Mouse (Mus musculus) midbrain, embryonic 16.5 days (tissue): ENCODE measurements around the gene Fam126a. TPM values are rescaled to one million over a fixed set of nuclear protein-coding genes. Genes with fewer than 3 reads are reported as not detected.
A peak's percentile ranks its signal among the peaks of the same experiment; 100 is the strongest.

Experiments
- ATAC-seq: fragments of 200-750 bp; cut with Nextera tagmentation; 2 replicates; pipeline ENCODE4 v1.8.0; 2017; ENCODE audit warnings: moderate TSS enrichment
- H3K27ac ChIP-seq: fragments of 300-500 bp; sonication (generic); 2 replicates; pipeline ENCODE4 v1.5.1; 2014; ENCODE audit warnings: mild to moderate bottlenecking, low read length, mixed read lengths
- H3K27me3 ChIP-seq: fragments of 300-500 bp; sonication (generic); 2 replicates; pipeline ENCODE4 v1.6.1; 2014; ENCODE audit warnings: low read depth, low read length, mixed read lengths; ENCODE audit not compliant: control insufficient read depth, insufficient read depth
- H3K36me3 ChIP-seq: fragments of 300-500 bp; sonication (generic); 2 replicates; pipeline ENCODE4 v1.6.1; 2014; ENCODE audit warnings: mild to moderate bottlenecking, low read length, moderate library complexity, mixed read lengths; ENCODE audit not compliant: control insufficient read depth, insufficient read depth
- H3K4me1 ChIP-seq: fragments of 300-500 bp; sonication (generic); 2 replicates; pipeline ENCODE4 v1.6.1; 2014; ENCODE audit warnings: mild to moderate bottlenecking, low read length, mixed read lengths; ENCODE audit not compliant: control insufficient read depth, insufficient read depth
- H3K4me2 ChIP-seq: fragments of 300-500 bp; sonication (generic); 2 replicates; pipeline ENCODE4 v1.6.1; 2014; ENCODE audit warnings: mild to moderate bottlenecking, low read length, mixed read lengths
- H3K4me3 ChIP-seq: fragments of 300-500 bp; sonication (generic); 2 replicates; pipeline ENCODE4 v1.5.1; 2014; ENCODE audit warnings: low read depth, mild to moderate bottlenecking, low read length, moderate library complexity, mixed read lengths
- H3K9ac ChIP-seq: fragments of 300-500 bp; sonication (generic); 2 replicates; pipeline ENCODE4 v1.6.1; 2014; ENCODE audit warnings: low read depth, low read length, mixed read lengths
- H3K9me3 ChIP-seq: fragments of 300-500 bp; sonication (generic); replicated peaks from 2 replicates; pipeline ENCODE4 v1.6.1; 2014; ENCODE audit warnings: mild to moderate bottlenecking, low read length, mixed read lengths; ENCODE audit not compliant: control insufficient read depth, poor library complexity, severe bottlenecking
- WGBS: fragments of 180-500 bp; shearing (Covaris S2); extraction: QIAGEN DNeasy Blood & Tissue Kit; methylation state at CpG from one replicate; pipeline ENCODE4 v1.1.7; 2014; 5-methylcytosine and 5-hydroxymethylcytosine counted together
- polyA plus RNA-seq: library from polyadenylated mRNA; unstranded; fragments of >200 nt; fragmentation: Nextera tagmentation; extraction: Ambion mirVana; gene quantifications from 2 replicates; pipeline ENCODE4 v1.2.1, GENCODE M21; 2015

The Fam126a gene
- polyA plus RNA-seq, 1 experiment from 2014 or later, result 29.8 TPM

DNA sequence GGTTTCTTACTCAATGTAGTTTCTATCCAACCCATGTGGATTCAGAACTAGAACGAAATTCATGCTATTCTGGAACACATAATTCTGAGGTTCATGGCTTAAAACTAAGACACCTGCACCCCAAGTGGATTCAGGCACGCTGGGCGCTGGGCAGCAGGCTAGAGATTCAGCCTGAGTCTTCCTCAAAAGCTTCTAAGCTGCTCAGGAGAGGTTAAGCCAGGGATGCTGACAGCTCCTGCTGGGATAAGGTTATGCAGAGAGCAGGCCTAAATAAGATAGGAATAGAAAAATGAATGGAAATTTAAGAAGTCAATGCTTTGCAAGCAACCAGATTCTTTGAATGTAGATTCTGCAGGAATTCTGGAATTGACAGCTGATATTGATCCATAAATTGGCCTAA, 82.4 kb downstream of the Fam126a start:
- H3K4me1 ChIP-seq, result no peaks in the 10 kb centered on the region
- no peaks in the 10 kb centered on the region for H3K36me3 ChIP-seq
- 25% methylated on average over 3 of the region's 3 CpGs for WGBS
- H3K27me3 ChIP-seq, result no peaks in the 10 kb centered on the region
- no peak for ATAC-seq
- H3K9me3 ChIP-seq, result peaks cover 3% of the 10 kb centered on the region; the same call in 1 of the 2 replicates
- no peak overlapping the region for H3K4me2 ChIP-seq
- H3K27ac ChIP-seq, result no peak overlapping the region
- H3K4me3 ChIP-seq, result no peak overlapping the region
- H3K9ac ChIP-seq, result no peak overlapping the region

DNA sequence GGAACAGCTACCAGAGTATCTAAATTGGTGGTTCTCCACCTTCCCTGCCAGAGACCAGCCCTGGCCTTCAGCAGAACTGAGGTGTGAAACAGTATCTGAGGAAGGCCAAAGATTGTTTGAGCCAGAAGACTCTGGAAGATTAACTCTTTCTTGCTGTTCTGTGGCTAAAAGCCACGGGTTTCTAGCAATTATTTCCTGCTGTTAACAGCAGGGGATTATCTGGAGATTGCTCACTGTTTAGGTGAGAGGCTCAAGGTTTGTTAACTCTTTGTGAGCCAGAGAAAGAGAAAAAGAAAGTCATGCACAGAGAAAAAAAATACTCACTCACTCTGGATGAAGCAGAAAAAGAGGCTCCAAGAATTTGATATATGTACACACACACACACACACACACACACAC, 85.4 kb downstream of the Fam126a start:
- Histone ChIP-seq H3K9ac (no peak overlapping the region), H3K9me3 (peaks cover 3% of the 10 kb centered on the region; the same call in 1 of the 2 replicates), H3K4me3 (no peak overlapping the region), H3K4me1 (no peaks in the 10 kb centered on the region), H3K4me2 (no peak overlapping the region), H3K27me3 (no peaks in the 10 kb centered on the region), H3K36me3 (no peaks in the 10 kb centered on the region), H3K27ac (no peak overlapping the region)
- ATAC-seq, result no peak
- 3% methylated on average over 1 of the region's 1 CpGs for WGBS

DNA sequence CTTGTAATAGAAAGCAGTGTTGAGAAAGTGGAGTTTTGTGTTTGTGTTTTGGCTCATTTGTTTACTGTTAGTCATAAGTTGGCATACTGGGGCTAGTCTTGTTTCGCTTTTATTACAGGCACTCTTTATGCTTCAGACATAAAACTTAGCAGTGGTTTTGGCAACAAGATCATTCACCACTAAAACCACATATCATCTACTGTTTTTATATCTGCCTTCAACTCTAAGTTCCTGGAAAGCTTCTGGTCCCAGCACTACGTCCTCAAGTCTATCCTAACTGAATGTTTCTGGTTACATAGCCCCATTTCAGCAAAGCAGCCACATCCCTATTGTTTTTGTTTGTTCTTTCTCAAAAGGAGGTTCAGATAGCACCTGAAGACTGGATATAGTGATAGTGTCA, 87.0 kb downstream of the Fam126a start:
- 87% methylated on average over 2 of the region's 2 CpGs for WGBS

DNA sequence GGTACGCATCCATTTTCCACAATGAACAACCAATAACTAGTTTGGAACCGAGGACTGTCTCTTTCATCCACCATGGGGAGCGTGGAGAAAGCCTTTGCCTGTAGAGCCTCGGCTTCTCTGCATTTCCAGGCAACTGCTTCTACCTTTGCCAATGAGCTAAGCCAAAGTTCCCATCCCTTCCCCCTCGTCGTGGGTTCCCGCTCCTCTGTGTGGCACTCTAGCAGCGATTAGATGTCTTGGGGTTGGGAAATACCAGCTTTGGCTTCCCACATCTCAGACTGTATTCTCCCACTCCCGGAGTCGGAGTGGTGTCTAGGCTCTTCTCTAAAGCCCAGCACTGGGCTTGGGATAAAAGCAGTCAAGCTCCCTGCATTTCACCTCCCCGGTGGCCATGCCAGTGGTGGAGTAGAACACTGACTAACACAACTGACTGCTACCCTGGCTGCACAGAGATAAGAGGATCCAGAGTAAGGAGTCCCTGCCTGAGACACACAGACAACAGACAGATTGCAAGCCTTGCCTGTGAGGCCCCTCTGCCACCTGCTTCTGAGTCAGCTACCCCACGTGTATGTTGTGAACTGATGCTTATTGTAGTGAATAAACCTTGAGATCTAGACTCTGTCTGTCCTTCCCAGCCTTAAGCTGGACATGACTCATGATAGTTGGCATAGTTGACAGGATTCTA, 106.9 kb downstream of the Fam126a start:
- no peak for ATAC-seq
- H3K27ac ChIP-seq, result 0 out of 2 replicates have a peak overlapping the region, but pooled peaks have one; percentile 6
- H3K4me2 ChIP-seq, result no peak overlapping the region
- WGBS, result 86% methylated on average over 12 of the region's 12 CpGs
- H3K36me3 ChIP-seq, result no peaks in the 10 kb centered on the region
- H3K9me3 ChIP-seq, result no peaks in the 10 kb centered on the region
- H3K27me3 ChIP-seq, result no peaks in the 10 kb centered on the region
- no peak overlapping the region for H3K9ac ChIP-seq
- no peak overlapping the region for H3K4me3 ChIP-seq
- peaks cover 4% of the 10 kb centered on the region; the same call in 1 of the 2 replicates for H3K4me1 ChIP-seq

More for the DNA sequence above, 87.0 kb downstream of the Fam126a start:
- Histone ChIP-seq H3K27me3 (no peaks in the 10 kb centered on the region), H3K36me3 (no peaks in the 10 kb centered on the region), H3K27ac (no peak overlapping the region), H3K4me1 (no peaks in the 10 kb centered on the region), H3K9ac (no peak overlapping the region), H3K4me3 (no peak overlapping the region), H3K4me2 (no peak overlapping the region), H3K9me3 (peaks cover 3% of the 10 kb centered on the region; the same call in 1 of the 2 replicates)
- ATAC-seq, result no peak

DNA sequence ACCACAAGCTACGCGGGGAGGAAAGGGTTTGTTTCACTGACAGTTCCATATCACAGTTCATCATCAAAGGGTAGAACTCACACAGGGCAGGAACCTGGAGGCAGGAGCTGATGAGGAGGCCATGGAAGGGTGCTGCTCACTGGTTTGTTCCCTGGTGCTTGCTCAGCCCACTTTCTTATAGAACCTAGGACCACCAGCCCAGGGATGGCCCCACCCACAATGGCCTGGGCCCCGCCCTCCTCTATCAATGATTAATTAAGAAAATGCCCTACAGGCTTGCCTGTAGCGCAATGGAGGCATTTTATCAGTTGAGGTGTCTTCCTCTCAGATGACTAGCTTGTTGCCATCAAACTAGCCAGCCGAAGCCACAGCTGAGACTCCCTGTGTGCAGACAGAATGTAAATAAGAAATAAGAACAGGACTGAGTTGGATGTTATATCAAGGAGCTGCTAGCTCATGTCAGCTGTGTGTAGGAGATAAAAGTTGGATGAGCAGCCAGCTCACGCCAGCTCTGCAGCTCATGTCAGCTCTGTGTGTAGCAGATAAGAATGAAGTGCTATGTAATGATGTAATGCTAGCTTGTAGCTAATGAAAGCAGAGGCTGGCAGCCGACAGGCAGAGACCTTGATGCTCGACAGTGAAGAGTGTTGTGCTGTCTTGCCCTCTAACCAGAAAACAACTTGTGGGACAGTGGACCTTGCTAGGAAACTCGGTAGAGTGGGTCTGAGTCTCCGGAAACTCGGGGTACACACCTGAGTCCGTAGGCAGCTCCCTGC, 107.8 kb downstream of the Fam126a start:
- no peak overlapping the region for H3K27ac ChIP-seq
- no peaks in the 10 kb centered on the region for H3K36me3 ChIP-seq
- WGBS, result 77% methylated on average over 12 of the region's 12 CpGs
- H3K9me3 ChIP-seq, result no peaks in the 10 kb centered on the region
- no peak overlapping the region for H3K4me3 ChIP-seq
- H3K4me1 ChIP-seq, result peaks cover 4% of the 10 kb centered on the region; the same call in 1 of the 2 replicates
- no peak overlapping the region for H3K9ac ChIP-seq
- no peak overlapping the region for H3K4me2 ChIP-seq
- peak; percentile 78 for ATAC-seq
- no peaks in the 10 kb centered on the region for H3K27me3 ChIP-seq

DNA sequence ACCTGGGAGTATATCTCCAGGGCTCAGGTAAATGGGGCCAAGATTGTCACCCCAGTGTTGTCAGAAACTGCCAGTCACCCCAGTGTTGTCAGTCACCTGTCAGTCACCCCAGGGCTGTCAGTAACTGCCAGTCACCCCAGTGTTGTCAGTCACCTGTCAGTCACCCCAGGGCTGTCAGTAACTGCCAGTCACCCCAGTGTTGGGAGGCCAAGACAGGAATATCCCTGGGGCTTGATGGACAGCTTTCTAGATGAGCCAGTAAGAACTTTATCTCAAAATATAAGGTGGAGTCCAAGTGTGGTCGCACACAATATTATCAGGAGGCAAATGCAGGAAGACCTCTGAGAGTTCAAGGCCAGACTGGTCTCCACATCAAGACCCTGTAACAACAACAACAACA, 109.2 kb downstream of the Fam126a start:
- no peaks in the 10 kb centered on the region for H3K9me3 ChIP-seq
- ATAC-seq, result no peak
- WGBS, result 82% methylated on average over 1 of the region's 1 CpGs
- no peak overlapping the region for H3K9ac ChIP-seq
- no peaks in the 10 kb centered on the region for H3K36me3 ChIP-seq
- H3K4me1 ChIP-seq, result peaks cover 4% of the 10 kb centered on the region; the same call in 1 of the 2 replicates
- H3K4me3 ChIP-seq, result no peak overlapping the region
- no peak overlapping the region for H3K4me2 ChIP-seq
- H3K27ac ChIP-seq, result no peak overlapping the region
- H3K27me3 ChIP-seq, result no peaks in the 10 kb centered on the region

DNA sequence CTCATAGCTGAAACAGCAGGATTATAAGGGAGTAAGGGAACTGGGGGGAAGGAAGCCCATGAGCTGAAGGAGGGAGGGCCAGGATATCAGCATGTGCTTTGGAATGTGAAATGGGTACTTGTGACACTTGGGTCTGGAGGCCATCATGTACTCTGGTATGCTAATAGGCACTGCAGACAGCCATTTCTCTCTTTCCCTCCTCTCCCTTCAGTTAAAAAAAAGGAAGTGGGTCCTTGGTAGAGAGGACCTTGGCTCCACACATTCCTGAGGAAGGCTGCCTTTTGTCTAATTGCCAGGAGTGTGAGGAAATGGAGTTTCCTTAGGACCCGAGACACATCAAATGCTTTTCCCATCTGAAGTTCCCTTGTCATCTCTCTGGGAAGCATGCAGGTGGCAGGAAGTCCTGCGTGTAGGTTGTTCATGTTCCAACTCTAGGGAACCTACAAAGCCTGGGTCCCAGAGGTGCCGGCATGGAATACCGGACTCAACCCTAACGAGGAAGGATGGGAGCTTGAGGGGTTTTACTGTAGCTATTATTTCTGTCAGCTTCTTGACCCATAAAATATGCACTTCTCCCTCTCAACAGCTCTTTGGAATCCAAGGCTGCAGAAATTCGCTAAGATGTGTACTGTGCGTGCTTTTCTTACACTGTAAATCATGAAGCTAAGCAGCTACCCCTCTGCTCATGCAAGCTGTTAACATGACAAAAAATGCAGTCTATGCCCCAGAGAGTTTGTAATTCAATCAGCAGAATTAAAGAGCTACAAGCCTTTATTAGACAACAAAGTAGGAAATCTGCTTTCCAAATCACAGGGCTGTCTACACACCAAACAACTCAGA, 110.4 kb downstream of the Fam126a start:
- Histone ChIP-seq H3K9ac (no peak overlapping the region), H3K4me2 (no peak overlapping the region), H3K36me3 (no peaks in the 10 kb centered on the region), H3K27ac (no peak overlapping the region), H3K4me3 (no peak overlapping the region), H3K27me3 (no peaks in the 10 kb centered on the region), H3K9me3 (no peaks in the 10 kb centered on the region), H3K4me1 (peaks cover 4% of the 10 kb centered on the region; the same call in 1 of the 2 replicates)
- no peak for ATAC-seq
- 46% methylated on average over 7 of the region's 7 CpGs for WGBS

DNA sequence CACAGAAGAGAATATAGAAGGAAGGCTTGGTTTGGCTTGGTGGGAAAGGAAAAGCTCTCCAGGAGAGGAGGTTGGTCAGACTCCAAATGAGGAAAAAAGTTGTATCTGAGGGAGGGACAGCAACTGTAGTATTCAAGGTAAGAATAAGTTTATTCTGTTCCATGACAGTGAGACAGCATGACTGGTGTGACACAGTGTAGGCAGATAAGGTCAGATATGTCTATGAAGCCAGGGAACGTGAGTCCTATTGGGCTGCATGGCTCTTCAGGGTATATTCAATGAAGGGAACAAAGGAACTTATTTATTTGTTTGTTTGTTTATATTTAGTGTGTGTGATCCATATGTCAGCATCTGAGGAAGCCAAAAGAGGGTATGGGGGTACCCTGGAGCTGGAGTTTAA, 113.2 kb downstream of the Fam126a start:
- H3K27ac ChIP-seq, result no peak overlapping the region
- H3K4me2 ChIP-seq, result no peak overlapping the region
- H3K36me3 ChIP-seq, result no peaks in the 10 kb centered on the region
- H3K27me3 ChIP-seq, result no peaks in the 10 kb centered on the region
- H3K4me1 ChIP-seq, result peaks cover 4% of the 10 kb centered on the region; the same call in 1 of the 2 replicates
- no peaks in the 10 kb centered on the region for H3K9me3 ChIP-seq
- ATAC-seq, result no peak
- no peak overlapping the region for H3K4me3 ChIP-seq
- WGBS, result 90% methylated on average over 1 of the region's 1 CpGs
- H3K9ac ChIP-seq, result no peak overlapping the region
